Mouse (Mus musculus): ENCODE results near the gene Zfp523.

DNA sequence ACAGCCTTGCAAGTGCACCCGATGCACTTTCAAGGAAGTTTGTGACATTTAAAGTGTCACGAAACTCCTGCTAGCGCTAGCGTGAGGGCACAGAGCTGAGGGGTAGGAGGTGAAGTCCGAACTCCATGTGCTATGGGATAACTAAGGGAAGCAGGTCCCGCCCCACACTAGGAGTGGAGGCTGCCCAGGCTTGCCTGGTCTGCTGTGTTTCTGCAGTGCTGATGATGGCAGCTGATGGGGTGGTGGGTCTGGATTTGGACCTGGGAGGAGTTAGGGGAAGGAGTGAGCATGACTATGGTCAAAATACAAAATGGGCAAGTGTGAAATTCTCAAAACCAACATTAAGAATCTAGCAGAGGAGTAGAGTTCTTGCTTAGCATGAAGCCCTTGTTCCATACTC, 53.6 kb downstream of the Zfp523 start:
- no peak for TF ChIP-seq CTCF (IDR thresholded peaks at IDR 0.05; ENCODE audit: insufficient read depth, low read length)
- no peak for TF ChIP-seq POLR2A (IDR thresholded peaks at IDR 0.05; ENCODE audit: borderline replicate concordance, extremely low read depth, low read depth, low read length)
